Mouse (Mus musculus) G1E (cell line): ENCODE results near the gene Lrrc32.

Source experiments
- CTCF ChIP-seq: IDR thresholded peaks from 2 replicates; pipeline ENCODE4 v1.5.1; 2012; ENCODE audit warnings: low read depth, low read length, inconsistent platforms, mixed read lengths
- GATA1 ChIP-seq: IDR thresholded peaks from 2 replicates; pipeline ENCODE4 v1.6.1; 2012; ENCODE audit warnings: borderline replicate concordance, low read length, inconsistent platforms, mixed read lengths
- GATA2 ChIP-seq: IDR thresholded peaks from 2 replicates; pipeline ENCODE4 v1.6.1; 2012; ENCODE audit warnings: low read depth, low read length, inconsistent platforms, borderline replicate concordance
- POLR2AphosphoS5 ChIP-seq: IDR thresholded peaks from 2 replicates; pipeline ENCODE4 v1.6.1; 2012; ENCODE audit warnings: low read depth, low read length, inconsistent platforms; ENCODE audit not compliant: insufficient replicate concordance
- TAL1 ChIP-seq: conservative IDR thresholded peaks from 2 replicates; pipeline ENCODE4 v1.6.1; 2012; ENCODE audit warnings: low read depth, low read length, inconsistent platforms, mixed read lengths

DNA sequence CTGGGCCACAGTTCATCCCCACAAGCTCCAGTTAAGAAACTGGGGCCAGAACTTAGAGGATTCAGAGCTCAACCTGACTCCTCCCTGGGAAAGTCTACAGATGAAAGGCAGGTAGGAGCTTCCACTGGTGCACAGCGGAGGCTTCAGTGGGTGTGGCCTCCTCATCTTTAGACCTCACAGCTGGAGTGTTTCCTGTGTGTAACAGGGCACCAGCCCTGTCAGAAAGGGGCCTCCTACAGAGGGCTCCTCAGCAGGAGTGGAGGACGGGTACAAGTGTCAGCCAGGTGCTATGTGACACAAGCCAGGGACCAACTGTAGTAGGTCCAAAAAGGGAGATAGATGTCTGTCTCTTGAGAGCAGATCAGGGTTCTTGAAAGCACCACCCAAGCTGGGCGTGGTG, 24.2 kb downstream of the Lrrc32 start:
- TF ChIP-seq CTCF (no peak), POLR2AphosphoS5 (no peak), TAL1 (no peak), GATA2 (no peak), GATA1 (no peak)
